Mouse (Mus musculus) layer of hippocampus, adult 18-20 months (tissue): ENCODE data around the gene Slc15a1. TPM values are rescaled to one million over a fixed set of nuclear protein-coding genes. Genes with fewer than 3 reads are reported as not detected.

Experiments
- DNase-seq, 2 experiments: peaks; one replicate each; pipeline ENCODE4 v3.0.0; 2022; ENCODE audit warnings: low spot score in 2 of 2
- total RNA-seq, 2 experiments: library from RNA; stranded (reverse); gene quantifications; 2 replicates each; pipeline ENCODE4 v1.2.3; 2021

Gene Slc15a1
- total RNA-seq, 2 experiments from 2014 or later: not detected

DNA sequence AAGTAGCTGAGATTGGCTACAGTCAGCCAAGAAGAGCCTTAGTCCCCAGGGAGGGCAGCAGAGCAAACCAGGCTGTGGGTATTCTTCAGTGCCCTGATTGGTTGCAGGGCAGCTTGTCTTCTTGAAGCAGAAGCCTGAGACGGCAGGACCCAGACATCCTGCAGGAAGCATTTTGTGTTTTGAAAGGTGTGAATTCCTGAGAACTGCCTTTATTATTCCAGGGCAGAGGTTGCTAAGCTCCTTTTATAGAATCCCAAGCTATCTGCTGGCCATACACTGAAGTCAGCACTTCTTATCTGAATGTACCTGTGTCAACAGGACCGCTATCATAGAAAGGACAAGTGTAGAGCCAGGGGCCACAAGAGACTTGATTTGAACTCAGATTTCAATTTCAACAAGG, 10.8 kb downstream of the Slc15a1 start:
- DNase-seq: no peak

DNA sequence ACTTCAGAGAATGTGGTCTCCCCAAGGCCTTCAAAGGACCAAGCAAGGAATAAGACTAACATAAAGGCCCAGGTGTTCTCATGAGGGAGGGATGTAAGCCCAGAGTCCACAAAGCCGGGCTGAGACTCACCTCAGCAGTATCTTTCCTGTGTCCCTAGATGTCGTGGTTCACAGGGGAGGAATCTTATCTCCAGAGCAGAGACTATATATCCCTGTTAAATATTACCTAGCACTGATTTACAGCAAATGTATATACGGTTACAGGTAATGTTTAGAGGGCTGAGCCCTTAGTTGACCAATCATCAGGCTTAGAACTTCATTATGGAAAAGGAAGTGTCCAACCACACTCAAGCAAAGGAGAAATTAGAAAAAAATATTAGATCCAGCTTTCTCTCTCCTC, 11.3 kb downstream of the Slc15a1 start:
- no peak for DNase-seq

DNA sequence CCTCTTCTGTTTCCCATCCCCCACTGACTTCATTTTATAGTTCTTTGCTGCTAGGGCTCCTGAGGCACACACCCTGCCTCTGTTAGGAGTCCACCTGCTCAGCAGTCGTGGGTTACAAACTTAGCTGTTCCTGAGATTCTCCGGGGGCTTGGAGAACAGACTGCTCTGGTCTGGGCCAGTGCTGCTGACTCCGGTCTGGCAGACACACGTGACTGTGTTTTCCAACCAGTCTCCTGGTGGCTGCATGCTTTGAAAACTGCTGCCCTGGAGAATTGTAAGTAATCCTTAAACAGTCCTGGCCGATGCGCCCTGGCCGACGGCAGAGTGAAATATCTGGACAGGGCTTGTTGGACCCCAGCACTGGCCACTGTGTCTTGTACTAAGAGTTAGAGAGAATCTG, 12.7 kb downstream of the Slc15a1 start:
- no peak for DNase-seq

DNA sequence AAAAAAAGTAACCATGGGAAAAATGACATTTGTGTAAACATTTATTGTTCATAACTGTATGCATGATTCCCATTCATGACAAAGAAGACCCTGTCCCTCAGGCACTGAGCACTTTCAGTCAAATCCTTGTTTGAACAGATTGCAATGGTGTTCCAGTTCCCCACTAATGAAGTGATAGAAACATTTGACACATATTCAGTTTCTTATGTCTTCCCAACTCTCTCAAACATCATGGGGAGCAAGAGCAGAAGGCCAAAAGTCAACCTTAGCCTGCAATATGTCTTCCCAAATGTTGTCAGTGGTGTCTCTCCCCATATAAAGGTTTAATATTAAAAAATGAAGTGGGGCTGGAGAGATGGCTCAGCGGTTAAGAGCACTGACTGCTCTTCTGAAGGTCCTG, 19.3 kb downstream of the Slc15a1 start:
- no peak for DNase-seq

DNA sequence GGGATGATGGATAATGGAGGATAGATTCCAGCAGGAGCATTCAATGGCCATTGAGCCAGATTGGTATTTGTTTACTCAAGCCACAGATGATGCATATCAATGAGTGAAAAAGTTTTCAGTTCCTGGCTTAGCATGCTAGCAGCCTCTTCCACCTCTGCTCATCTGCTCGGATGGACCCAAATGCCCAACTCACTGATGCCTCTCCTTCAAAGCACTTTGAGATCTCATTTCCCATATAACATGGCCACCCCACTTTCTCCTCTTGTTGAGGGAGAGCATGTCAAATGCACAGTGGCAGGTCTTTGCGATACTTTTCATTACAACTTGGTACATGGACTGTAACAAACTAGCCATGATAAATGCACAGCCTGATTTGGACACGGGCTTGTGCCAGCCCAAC, 20.6 kb downstream of the Slc15a1 start:
- DNase-seq: no peak

DNA sequence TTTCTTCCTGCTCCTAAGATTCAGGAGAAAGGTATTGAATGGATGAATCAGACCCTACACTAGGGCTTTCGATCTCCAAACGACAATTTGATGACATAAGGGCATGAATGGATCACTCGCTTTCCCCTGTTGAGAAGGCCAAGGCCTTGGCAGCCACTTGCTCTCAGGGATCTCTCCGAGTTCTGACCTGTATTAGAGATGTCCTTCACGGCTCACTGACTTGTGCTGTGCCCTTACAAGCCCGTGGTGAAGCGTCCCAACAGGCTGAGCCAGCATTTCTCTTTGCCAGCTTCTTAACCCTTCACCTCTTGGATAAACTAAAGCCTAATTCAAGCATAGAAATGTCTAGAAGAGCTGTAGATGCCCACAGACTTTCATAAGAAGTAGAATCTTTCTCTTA, 22.9 kb downstream of the Slc15a1 start:
- DNase-seq: no peak

DNA sequence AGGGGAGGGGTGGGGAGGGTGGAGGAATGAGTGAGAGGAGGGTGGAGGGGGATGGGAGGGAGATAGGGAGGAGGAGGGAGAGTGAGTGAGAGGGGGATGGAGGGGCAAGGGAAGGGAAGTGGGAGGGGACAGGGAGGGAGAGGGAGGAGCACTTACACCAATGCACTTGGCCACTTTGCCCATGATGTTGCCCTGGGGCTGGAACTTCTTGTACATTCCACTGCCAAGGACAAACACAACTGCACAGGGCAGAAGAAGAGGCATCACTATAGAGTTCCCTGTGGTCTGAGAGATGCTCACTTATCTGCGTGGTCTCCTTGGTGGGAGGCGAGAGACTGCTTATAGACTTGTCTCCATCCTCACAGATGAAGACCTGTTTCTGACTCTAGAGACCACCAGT, 23.5 kb downstream of the Slc15a1 start:
- DNase-seq: no peak

DNA sequence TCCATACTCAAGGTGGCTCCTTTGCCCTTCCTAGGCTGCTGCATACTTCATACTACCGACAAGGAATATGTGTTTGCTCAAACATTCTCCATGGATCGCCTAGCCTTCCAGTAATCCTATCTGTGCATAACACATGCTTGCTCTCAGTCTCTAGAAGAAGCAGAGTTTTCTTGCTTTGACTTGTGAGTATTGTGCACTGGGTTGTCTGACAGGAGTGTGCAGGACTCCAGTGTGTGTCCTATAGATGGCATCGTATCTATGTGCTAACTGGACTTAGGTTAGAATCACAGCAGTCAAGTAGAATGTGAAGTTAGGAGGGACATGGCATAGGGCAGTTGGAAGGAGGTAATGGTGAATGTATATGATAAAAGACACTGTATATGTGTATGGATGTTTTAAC, 26.0 kb downstream of the Slc15a1 start:
- no peak for DNase-seq

DNA sequence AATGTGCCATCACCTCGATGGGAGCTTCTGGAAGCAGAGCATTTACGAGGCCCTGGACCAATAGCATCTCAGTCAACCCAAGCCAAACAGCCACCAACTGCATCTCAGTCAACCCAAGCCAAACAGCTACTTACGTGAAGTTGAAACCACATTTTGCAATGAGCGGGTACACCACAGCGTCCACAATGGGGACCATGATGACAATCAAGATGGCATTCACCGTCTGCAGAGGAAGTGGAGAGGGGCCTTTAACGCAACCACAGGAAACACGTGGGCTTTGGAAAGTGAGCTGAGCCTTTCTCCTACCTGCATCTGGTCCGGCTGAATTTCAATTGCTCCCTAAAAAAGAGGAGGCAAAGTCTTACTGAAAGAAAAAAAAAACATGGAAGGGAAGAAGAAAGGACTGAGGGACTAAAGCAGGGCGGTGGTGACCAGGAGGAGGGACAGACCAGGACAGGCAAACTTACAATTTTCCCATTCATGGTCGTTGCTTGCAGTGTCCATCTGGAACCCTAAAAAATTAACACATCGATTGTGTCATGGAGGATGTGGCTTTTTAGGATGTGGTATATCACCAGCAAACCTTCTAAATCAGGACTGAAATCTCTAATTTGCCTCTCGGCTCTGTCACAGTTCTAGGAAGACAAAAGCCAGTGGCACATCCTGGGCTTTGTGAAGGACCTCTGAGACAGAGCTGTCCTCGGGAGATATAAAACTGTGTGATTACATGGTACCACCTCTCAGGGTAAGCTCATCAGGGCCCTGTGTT, 26.9 kb downstream of the Slc15a1 start:
- DNase-seq: no peak

DNA sequence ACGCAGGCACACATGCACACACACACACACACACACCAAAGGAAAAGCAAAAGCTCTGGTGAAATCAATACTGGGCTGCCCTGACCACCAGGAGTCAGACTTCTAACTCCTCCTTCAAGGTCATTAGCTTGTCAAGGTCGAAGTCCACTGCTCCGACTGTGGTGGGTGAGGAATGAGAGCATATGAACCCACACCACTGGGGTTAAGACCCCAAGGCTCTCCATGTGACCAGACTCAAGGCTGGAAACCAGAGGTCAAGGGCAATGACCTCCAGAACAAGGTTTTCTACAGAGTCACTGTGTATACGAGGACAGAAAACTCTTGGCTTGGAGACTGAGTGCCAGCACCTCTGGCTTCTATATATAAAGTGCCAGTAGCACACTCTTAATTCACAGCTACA, 31.2 kb downstream of the Slc15a1 start:
- DNase-seq: no peak

DNA sequence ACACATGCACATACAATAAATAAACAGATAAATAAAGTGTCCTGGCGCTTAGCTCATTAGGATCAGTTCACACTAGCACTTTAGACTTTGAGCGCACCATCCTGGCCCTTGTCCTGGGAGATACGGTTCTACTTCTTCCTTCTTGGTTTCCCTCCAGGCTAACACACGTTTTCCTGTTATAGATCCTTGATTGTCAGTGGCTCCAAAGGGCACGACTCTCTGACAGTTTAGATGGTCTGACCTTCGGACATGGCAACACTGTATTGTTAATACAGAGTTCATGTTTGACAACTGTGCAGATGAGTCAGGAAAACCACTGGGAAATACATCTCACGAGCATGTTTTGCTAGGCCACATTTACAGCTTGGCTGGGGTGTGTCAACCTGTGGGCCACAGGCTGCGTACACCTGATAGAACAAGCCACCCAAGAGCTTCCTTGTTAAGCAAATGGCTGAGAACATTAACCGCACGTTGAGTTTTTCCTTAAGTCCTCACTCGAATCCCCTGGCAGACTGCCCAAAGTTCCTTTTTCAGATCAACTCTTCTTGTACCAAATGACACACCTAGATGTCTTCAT, 33.4 kb downstream of the Slc15a1 start:
- DNase-seq: no peak

DNA sequence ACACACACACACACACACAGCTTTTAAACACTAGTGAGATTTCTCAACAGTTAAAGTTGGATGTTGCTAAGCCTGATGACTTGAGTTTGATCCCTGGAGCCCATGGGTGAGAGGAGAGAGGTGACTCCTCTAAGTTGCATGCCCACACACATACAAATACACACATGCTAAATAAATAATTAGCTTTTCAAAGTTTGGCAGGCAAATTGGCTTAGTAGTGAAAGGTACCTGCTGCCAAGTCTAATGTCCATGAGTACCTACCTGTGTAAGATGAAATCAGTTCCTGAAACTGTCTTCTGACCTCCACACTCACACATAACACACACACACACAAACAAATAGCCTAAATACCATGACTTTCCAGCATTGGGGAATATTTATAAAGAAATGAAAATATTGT, 35.5 kb downstream of the Slc15a1 start:
- no peak for DNase-seq

DNA sequence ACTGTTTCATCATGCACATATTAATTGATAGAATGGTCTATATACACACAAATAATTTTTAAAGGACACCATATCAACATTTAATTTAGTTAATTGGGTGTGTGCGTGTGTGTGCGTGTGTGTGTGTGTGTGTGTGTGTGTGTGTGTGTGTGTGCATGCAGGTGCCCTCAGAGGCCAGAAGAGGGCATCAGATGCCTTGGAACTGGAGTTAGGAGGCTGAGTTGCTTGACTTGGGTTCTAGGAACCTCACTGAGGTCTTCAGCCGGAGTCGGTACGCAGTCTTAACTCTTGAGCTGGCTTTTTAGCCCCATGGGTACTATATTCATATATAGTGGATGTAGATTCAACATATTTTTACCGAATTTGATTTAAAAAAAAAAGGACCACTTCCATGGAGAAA, 37.4 kb downstream of the Slc15a1 start:
- no peak for DNase-seq

DNA sequence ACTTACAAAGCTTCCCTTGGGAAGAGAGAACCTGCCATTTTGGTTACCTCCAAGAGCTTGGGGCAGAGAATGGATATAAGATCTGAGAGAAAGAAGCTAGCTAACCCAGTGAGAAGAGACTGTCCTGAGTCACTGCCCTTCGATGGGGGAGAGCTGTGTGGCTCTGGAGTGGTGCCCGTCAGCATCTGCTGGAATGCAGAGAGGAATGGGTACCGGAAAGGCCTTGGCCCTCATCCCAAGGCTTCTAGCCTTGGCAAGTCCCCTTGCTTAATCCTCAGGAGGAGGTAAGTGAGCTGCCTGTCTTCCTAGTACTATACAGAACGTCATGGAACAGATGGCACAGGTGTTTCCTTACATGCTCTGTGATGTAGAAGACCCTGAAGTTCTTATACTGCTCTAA, 38.6 kb downstream of the Slc15a1 start:
- DNase-seq: no peak

DNA sequence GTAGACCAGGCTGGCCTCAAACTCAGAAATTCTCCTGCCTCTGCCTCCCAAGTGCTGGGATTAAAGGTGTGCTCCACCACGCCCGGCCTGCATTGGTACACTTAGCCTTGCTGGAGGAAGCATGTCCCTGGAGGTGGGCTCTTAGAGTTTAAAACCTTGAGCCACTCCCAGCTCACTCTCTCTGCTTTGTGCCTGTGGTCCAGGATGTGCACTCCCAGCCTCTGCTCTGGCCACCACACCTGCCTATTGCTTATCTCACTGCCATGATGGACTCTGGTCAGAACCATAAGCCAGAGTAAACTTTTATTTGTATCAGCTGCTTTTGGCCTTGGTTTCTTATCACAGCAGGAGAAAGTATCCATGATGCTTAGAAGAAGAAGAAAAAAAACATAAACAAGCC, 40.7 kb downstream of the Slc15a1 start:
- DNase-seq: no peak

DNA sequence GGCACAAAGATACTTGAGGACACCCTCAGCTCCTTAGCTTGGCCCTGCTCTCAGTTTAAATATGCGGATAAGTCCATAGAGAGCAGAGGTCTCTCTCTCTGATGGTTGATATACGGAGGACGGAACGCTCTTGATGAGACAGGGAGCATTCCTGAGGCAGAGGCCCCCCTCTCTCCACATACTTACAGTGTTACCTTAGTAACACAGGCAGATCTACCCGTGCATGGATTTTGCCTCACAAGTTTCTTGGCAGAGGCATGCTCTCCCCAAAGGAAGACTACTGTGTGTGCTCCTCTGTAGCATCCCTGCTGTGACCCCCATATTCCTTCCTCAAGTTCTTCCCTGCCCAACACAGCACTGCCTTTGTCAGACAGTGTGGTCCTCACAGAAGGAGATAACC, 42.3 kb downstream of the Slc15a1 start:
- DNase-seq: no peak

DNA sequence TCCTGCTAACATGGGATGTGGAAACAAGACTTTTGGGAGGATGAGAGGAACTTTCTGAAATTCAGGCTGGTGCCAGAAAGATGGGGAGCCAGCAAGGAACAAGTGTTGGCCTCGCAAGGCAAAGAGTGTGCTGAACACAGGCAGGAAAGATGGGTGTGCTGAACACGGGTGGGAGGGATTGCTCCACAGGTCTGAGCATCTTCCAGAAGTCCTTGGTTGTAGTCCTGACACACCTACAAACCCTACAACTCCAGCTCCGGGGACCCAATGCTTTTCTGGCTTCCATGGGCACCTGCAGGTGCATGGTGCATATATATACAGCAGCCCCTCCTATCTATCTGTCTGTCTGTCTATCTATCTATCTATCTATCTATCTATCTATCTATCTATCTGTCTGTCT, 44.1 kb downstream of the Slc15a1 start:
- DNase-seq: no peak

DNA sequence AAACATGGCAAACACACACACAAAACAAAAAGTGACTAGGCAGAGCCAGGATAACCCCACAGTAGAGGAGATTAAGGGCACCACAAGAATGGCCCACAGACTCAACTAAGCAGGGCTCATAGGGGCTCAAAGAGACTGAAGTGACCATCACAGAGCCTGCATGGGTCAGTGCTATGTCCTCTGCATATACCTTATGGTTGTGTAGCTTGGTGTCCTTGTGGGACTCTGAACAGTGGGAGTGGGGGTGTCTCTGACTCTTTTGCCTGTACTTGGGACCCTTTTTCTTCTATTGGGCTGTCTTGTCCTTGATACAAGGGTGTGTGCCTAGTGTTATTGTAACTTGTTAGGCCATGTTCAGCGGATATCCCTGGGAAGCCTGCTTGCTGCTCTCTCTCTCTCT, 46.5 kb downstream of the Slc15a1 start:
- DNase-seq: no peak

DNA sequence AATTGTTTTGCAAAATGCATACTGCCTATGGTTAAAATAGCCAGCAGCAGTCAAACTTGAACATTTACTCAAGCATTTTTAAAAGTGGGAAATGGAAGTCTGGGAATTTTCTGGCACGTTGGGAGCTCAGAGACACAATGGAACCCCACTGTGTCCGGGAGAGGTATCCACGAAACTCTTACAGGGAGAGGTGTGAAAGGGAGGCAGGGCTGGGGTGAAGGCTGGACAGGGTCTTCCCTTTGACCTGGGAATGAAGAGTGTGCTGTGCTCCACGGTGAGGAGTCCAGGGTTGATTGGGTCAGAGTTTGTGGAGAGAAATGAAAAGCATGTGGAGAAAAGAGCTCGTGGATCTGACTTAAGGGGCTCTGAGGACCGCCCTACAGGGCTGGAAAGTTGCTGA, 47.5 kb downstream of the Slc15a1 start:
- DNase-seq: no peak

DNA sequence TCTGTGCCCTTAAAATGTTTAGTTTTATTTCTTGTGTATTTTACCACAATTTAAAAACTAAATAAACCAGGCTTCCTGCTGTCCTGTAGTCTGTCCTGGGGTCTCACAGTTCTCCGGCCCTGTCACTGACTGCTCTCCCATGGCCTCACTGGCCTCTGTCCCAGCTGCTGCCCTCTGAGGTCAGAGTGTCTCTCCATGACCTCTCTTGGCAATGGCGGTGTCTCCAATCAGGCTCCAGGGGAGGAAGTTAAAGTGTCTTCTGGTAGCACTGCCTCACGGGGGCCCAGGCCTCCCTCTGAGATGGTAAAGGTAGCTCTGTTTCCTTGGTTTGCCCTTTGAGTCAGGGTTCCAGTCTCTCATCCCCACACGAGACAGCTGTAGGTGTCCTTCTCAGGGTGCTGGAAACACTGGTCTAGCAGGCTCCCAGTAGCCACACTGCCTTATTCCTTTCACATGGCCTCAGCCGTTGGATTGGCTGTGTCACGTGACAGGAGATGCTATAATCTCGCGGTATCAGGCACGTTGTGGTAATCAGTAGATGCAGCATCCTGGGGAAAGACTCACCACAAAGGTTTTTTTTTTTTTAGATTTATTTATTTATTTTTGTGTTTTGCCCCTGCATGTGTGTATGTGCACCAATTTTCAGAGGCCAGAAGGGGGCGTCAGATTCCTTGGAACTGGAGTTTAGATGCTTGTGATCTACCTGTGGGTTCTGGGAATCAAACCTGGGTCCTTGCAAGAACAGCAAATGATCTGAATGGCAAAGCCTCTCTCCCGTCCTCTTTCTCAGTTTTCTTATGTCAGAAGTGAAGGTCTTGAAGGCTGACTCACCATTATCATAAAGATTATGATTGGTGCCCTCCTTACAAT, 48.4 kb downstream of the Slc15a1 start:
- DNase-seq: no peak

DNA sequence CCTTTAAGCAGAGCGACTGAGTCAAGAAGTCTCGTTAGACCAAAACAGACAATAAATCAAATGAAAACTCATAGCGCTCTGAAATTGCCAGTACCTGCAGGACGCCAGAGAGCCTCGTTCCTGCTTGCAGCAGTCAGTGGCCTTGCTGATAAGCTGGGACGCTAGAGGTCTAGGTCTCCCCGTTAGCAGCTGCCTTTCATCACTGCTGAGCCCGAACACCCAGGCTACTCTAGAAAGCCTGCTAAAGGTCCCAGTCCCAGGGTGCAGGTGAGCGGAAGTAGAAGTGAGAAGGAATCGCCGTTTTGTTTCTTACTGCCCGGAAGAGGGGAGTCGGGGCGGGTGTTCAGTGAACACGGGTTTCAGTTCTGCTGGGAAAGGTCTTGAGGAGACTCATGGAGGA, 49.1 kb downstream of the Slc15a1 start:
- no peak for DNase-seq

DNA sequence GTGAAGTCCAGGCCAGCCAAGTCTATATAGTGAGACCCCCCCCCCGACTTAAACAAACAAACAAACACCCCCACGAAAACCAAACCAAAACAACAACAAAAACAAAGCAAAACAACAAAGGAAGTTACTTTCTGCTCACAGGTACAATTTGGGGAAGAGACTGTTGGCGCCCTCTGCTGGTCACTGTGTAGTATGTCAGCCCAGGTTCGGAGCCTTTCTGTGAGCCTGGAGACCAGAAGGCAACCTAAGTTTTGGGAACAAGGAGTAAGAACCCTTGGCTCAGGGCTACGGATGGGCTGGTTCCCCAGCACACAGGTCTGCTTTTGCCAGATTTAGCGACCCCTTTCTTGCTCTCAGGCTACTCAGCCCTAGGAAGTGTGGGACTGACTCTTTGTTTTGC, 49.5 kb downstream of the Slc15a1 start:
- DNase-seq: peak; percentile 31 to 80
